Mouse (Mus musculus) brain, embryonic 14.5 days (tissue): Measurements from ENCODE around the gene Snd1. TPM values are rescaled to one million over a fixed set of nuclear protein-coding genes. Genes with fewer than 3 reads are reported as not detected.
A peak's percentile ranks its signal among the peaks of the same experiment; 100 is the strongest.

ENCODE experiments used
- DNase-seq: peaks from one replicate; pipeline ENCODE4 v3.0.0-alpha.2; 2011; ENCODE audit warnings: low read depth
- CTCF ChIP-seq: fragments of 200-500 bp; IDR thresholded peaks from 2 replicates; pipeline ENCODE4 v1.5.1; 2012; ENCODE audit warnings: inconsistent platforms, mild to moderate bottlenecking, moderate library complexity, borderline replicate concordance; ENCODE audit not compliant: insufficient read depth, insufficient read length; ENCODE audit errors: extremely low read depth
- POLR2A ChIP-seq: fragments of 200-500 bp; IDR thresholded peaks from 2 replicates; pipeline ENCODE4 v1.6.1; 2012; ENCODE audit warnings: mild to moderate bottlenecking, inconsistent platforms, borderline replicate concordance; ENCODE audit not compliant: poor library complexity, insufficient read depth, insufficient read length, severe bottlenecking; ENCODE audit errors: extremely low read depth
- polyA plus RNA-seq: library from polyadenylated mRNA; depleted of rRNA; stranded (reverse); fragments of >200 nt; gene quantifications from 2 replicates; pipeline ENCODE4 v1.2.3, GENCODE M21; 2012

Snd1 gene
- polyA plus RNA-seq, 1 experiment: 73.1 TPM

DNA sequence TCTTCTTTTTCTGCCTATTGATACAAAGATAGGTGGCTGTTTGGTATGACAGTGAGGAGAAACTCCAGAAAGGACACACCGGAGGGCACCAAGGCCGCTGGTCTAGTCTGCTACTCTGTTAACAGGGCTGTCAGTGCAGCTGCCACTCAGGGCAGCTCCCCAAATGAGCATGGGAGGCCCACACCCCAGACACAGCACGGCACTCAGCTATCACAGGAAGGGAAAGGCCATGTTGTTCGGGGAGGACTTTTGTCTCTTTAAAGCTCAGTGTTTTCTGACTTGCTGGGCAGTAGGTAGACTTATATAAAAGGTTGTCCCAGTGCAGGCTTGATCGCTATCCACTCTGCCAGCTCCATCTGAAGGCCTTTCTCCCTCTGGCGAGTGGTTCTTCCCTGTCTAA, 312.2 kb downstream of the Snd1 start:
- TF ChIP-seq POLR2A (no peak), CTCF (no peak)

DNA sequence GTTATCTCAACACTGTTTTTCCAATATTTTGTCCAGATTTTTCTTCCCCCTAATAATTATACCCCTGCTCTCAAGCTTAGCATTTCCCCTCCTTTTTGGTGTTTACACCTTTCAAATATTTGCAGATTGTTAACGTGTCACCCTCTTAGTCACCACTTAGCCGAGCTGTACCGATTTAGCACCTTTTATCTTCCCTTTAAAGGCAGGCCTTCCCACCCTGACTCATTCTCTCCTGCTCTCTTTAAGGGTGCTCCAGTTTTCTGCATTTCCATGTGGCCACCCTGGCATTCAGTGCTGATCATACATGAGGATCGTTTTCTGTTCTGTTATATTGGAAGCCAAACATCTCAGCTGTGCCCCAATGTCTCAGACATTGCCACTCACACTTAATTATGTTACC, 314.7 kb downstream of the Snd1 start:
- no peak for DNase-seq
- TF ChIP-seq POLR2A (no peak), CTCF (no peak)

More for the DNA sequence above, 312.2 kb downstream of the Snd1 start:
- DNase-seq: no peak

DNA sequence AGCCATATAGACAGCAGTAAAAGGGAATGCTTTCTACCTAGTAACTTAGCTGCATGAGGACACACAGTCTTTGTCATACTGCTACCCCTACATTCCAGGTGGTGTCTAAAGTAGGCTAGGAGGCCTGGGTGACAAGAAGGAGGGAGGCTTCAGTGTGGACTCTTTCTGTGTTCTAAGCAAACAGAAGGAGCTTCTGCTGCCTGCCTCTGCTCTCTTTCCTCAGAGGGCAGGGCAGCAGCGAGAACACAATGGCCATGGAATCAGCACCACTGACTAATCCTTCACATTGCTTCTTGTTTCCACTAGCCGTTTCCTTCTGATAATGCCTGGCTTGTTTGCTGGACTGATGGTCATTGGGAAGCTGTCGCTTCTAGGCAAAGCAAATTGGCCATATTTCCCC, 316.2 kb downstream of the Snd1 start:
- peak; percentile 28 for DNase-seq
- TF ChIP-seq CTCF (no peak), POLR2A (no peak)

DNA sequence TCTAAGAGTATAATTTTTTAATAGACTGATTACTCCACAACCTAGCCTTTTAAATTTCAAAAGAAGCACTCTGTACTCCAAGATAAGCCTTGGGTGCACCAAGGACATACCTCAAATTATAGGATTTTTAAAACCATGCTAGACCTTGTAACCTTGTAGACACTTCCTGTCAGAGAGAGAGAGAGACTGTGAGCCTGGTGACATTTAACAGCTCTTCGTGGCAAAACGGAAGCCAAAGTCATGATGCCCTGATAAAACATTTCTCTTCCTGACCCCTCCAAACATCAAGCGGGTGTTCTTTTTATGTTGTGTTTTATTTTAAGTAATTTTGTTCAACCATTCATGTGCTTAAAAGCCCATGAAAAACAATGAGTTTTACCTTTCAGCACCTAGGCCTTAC, 316.9 kb downstream of the Snd1 start:
- DNase-seq: no peak
- TF ChIP-seq POLR2A: no peak
- no peak for TF ChIP-seq CTCF

DNA sequence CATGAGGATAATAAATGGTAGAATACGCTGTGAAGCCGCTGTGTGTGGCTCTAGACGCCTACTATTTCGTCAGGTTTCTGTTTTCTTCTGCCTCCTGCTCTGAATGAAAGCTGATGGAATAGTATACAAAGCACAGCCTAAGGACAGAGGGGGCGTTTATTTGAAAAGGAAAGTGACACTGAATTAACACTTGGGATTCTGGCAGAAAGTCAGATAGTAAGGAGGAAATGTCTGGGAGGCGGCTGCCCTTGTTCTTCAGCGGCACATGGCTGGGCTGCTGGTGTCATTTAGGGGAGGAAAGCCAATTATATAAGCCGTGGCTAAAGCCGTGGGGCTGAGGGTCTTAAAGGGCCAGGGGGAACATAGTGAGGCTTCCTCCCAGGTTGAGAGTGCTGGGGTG, 320.4 kb downstream of the Snd1 start:
- no peak for TF ChIP-seq CTCF
- no peak for TF ChIP-seq POLR2A
- peak; percentile 81 for DNase-seq

DNA sequence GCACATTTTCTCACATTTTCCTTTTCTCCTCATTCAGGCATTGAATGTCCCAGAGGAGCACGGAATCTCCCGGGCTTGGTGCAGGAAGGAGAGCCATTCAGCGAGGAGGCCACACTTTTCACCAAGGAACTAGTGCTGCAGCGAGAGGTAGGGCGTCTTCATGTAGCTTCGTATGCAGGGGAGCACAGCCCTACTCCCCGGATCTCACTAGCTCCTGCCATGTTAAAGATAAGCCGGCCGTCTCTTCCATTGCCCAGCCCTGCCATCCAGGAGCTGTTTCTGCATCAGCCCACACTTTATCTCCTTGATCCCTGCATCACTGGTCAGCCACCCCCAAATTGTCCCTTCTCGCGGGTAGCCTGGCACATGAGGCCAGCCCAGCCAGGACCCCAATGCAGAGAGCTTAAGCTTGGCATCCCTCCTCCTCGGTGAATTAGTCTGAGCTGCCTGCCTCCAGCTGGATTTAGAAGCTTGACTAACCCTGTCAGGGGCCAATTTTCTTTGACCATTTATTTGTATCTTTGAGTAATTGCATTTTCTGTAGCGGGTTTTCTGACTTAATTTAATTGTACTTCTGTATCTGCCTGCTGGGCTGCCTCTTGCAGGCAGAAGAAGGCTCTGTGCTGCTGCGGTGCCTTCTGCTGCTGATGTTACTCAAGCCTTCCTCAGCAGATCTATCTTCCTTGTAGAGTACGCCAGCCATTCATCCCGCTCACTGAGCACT, 321.0 kb downstream of the Snd1 start:
- TF ChIP-seq POLR2A (no peak), CTCF (no peak)
- peak; percentile 55 for DNase-seq

DNA sequence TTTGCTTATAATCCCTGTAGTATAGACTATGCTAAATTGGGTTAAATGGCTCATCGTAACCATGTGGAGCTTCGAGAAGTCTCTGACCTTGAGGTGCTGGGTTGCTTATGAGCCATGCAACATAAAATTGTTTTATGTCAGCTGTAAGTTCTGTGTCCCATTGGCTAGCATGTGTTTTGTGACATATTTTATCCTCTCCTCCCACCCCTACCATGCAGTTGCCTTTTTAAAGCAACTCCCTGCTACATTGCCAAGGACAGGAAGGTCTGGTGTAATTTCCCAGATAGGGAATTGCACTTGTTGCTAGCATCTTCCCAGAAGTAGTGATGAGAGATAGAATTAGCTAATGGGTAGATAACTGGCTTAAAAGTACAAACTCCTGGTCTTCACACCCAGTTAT, 324.9 kb downstream of the Snd1 start:
- TF ChIP-seq CTCF: no peak
- no peak for TF ChIP-seq POLR2A
- DNase-seq: no peak

DNA sequence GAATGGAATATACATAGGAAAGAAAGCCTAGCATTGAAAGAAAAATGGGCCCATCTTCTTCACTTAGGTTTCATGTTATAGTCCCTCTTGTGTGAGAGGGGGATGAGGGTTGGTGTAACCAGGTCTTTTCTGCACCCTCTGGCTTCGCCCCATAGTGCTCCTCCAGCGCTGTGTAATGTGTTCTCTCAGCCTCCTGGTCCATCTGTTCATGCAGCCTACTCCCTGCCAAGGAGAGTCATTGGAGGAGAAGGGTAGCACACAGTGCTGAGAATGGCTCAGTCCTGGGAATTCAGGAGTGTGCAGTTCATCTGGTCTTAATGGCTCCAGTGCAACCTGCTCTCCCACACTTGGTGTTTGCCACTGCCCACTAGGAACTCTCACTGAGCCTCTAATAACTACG, 326.0 kb downstream of the Snd1 start:
- peak; percentile 52 for DNase-seq
- TF ChIP-seq CTCF: no peak
- TF ChIP-seq POLR2A: no peak

DNA sequence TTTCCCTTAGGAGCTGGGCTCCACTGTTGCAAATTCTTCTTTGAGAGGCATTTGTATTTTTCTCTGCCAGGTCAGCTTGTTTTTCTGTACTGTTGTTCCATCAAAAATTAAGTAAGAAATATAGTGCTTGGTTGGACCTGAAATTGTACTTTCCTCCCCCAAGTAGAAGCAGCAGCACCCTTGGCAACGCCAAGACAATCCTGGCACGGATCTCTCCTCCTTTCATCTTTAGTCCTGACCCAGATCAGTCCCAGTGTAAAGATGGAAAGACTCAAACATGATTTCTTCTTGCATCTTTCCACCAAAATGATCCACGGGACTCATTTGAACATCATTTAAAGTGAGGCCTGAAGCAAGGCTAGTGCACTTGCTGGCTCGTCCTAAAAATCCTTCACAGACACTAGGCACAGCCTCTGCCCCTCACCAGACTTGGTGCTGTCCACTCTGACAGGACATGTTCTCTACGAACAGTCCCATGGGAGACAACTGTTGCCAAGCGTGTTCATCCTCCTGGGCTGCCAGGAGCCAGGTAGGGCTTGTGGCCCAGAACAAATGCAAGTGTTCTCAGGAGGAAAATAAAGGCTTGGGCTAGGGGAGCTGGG, 328.8 kb downstream of the Snd1 start:
- TF ChIP-seq CTCF (no peak), POLR2A (no peak)
- DNase-seq: no peak

DNA sequence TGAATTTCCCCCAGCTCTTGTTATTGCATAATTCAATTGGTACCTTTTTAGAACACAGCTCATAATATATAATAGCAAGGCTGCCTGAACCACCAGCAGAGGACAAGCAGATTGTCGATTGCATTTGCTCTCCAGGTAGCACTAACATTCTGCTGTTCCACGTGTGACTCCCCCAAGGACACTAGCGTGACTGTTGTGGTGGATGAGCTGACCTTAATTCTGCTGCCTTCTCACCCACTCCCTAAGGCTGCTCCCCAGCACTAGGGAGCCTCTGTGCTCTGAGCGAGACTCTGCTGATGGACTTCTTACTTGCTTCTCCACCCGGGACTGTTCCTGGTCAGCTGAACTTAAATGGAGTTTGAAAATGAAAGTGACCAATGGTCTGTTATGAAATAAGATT, 329.8 kb downstream of the Snd1 start:
- no peak for DNase-seq
- TF ChIP-seq POLR2A (no peak), CTCF (no peak)

DNA sequence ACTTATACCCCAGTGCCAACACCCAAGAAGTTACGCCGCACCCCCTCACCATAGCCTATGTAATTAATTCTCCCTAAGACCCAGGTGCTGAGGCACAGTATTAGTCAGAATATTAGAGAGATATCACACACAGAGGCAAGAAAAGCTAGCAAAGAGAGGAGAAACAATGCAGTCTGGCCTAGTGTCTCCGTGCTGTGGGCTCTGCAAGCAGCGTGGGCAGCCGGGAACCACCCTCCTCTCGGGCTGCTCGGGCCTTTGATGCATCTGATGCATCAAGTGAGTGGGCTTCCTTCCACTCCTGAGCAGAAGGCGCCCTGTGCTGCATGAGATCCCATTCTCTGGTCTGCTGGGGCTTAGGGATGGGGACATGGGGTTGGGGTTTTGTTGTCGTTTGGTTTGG, 338.1 kb downstream of the Snd1 start:
- no peak for DNase-seq
- no peak for TF ChIP-seq POLR2A
- TF ChIP-seq CTCF: no peak

DNA sequence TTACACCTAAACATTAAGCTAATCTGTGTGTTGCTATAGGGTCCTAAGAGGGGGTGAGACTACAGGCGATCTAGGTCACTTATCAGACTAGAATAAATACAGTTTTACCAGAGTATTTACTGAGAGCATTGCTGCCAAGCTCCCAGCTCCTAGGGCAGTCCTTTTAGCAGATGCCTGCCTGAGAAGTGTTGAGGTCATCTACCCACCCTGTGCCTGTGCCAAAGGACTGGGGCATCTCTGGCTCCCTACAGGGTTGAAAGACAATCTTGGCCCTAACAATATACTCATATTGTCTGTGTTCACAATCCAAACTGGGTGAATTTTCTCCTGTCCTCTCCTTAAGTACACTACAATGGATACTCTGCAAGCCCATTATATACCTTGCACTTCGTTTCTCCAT, 340.0 kb downstream of the Snd1 start:
- TF ChIP-seq CTCF (no peak), POLR2A (no peak)
- DNase-seq: no peak

DNA sequence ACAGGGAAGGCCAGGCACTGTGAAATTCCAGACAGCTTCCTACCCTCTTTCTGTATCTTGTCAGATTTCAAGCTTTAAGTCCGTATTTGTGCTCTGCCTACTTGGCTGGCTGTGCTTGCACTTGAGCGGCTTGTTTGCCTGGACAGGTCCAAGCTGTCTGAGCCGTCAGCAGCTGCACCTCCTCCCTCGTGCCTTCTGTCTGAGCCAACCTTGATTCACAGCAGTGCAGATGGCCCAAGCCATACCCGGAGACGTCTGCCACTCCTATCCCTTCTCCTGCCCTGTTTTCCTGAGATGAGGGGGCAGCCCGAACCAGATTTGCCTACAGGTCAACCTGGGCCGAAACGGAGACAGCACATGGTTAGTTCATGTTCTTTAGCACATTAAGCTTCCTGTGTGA, 342.1 kb downstream of the Snd1 start:
- TF ChIP-seq CTCF (no peak), POLR2A (no peak)
- peak; percentile 72 for DNase-seq
